Mouse (Mus musculus) limb, embryonic 14.5 days (tissue): Measurements from ENCODE around the gene Hist2h3c2. TPM values are rescaled to one million over a fixed set of nuclear protein-coding genes. Genes with fewer than 3 reads are reported as not detected.
A peak's percentile ranks its signal among the peaks of the same experiment; 100 is the strongest.

Experiments
- ATAC-seq: fragments of 200-750 bp; cut with Nextera tagmentation; 2 replicates; pipeline ENCODE4 v1.8.0; 2017; ENCODE audit warnings: low read depth, moderate number of reproducible peaks, moderate TSS enrichment; ENCODE audit not compliant: low FRiP score
- DNase-seq: peaks from one replicate; pipeline ENCODE4 v3.0.0-alpha.2; 2015; ENCODE audit warnings: low spot score
- H3K27ac ChIP-seq: fragments of 300-500 bp; sonication (generic); replicated peaks from 2 replicates; pipeline ENCODE4 v1.5.1; 2014; ENCODE audit warnings: low read depth, mild to moderate bottlenecking, low read length, moderate library complexity, mixed read lengths
- H3K27me3 ChIP-seq: fragments of 300-500 bp; sonication (generic); 2 replicates; pipeline ENCODE4 v1.6.1; 2014; ENCODE audit warnings: low read length, mixed read lengths; ENCODE audit not compliant: control insufficient read depth, insufficient read depth
- H3K36me3 ChIP-seq: fragments of 300-500 bp; sonication (generic); 2 replicates; pipeline ENCODE4 v1.6.1; 2014; ENCODE audit warnings: mild to moderate bottlenecking, low read length, moderate library complexity, mixed read lengths; ENCODE audit not compliant: control insufficient read depth, insufficient read depth
- H3K4me1 ChIP-seq: fragments of 300-500 bp; sonication (generic); 2 replicates; pipeline ENCODE4 v1.6.1; 2014; ENCODE audit warnings: antibody characterized with exemption, low read length, mixed read lengths; ENCODE audit not compliant: control insufficient read depth, insufficient read depth
- H3K4me2 ChIP-seq: fragments of 300-500 bp; sonication (generic); replicated peaks from 2 replicates; pipeline ENCODE4 v1.6.1; 2014; ENCODE audit warnings: low read depth, mild to moderate bottlenecking, low read length, moderate library complexity; ENCODE audit not compliant: severe bottlenecking
- H3K4me3 ChIP-seq: fragments of 300-500 bp; sonication (generic); replicated peaks from 2 replicates; pipeline ENCODE4 v1.5.1; 2014; ENCODE audit warnings: low read length
- H3K9ac ChIP-seq: fragments of 300-500 bp; sonication (generic); 2 replicates; pipeline ENCODE4 v1.6.1; 2014; ENCODE audit warnings: mild to moderate bottlenecking, low read depth, low read length, moderate library complexity; ENCODE audit not compliant: severe bottlenecking
- H3K9me3 ChIP-seq: fragments of 300-500 bp; sonication (generic); 2 replicates; pipeline ENCODE4 v1.6.1; 2016; ENCODE audit warnings: low read length; ENCODE audit not compliant: control insufficient read depth
- POLR2A ChIP-seq: fragments of 200-500 bp; IDR thresholded peaks from 2 replicates; pipeline ENCODE4 v1.8.0; 2012; ENCODE audit warnings: inconsistent platforms, mild to moderate bottlenecking, moderate library complexity, borderline replicate concordance; ENCODE audit not compliant: insufficient read depth, insufficient read length; ENCODE audit errors: extremely low read depth
- WGBS: fragments of 180-500 bp; shearing (Covaris S2); extraction: QIAGEN DNeasy Blood & Tissue Kit; methylation state at CpG from one replicate; pipeline ENCODE4 v1.1.7; 2014; 5-methylcytosine and 5-hydroxymethylcytosine counted together
- polyA plus RNA-seq, 2 experiments: library from polyadenylated mRNA; depleted of rRNA in 1 of 2; stranded (reverse) in 1 of 2; unstranded in 1 of 2; fragments of >200 nt; fragmentation: Nextera tagmentation in 1 of 2; extraction: Ambion mirVana in 1 of 2; gene quantifications; 2 replicates each; pipeline versions ENCODE4 v1.2.1 to v1.2.3; 2012 to 2014

Gene Hist2h3c2
- polyA plus RNA-seq, 2 experiments: 8.0 to 74.4 TPM

- H3K9ac ChIP-seq: peak within 1 kb of the TSS; percentile 58
- H3K4me3 ChIP-seq: peak within 1 kb of the TSS; percentile 53
- no peaks in the 10 kb centered on the region for H3K9me3 ChIP-seq
- peak within 1 kb of the TSS; percentile 87 for H3K4me2 ChIP-seq
- DNase-seq (peak; percentile 87), ATAC-seq (peak; percentile 73)
- H3K27me3 ChIP-seq: no peaks in the 10 kb centered on the region
- peak within 1 kb of the TSS; percentile 96 for H3K27ac ChIP-seq
- 25% methylated on average over 24 of the region's 30 CpGs for WGBS
- peak; percentile 92; the same call in 1 of the 2 replicates for TF ChIP-seq POLR2A
- no peaks in the 10 kb centered on the region for H3K36me3 ChIP-seq
- H3K4me1 ChIP-seq: peaks cover 8% of the 10 kb centered on the region
These were observed 29.3 kb upstream of the Hist2h3c2 start, which contains the start of gene Hist2h3b for GRCm38 (mm10) chr3:96268051-96268775. Gene Hist2h3b, plus strand, starts transcription at chr3:96268654.

- Histone ChIP-seq H3K27me3 (no peaks in the 10 kb centered on the region), H3K36me3 (no peaks in the 10 kb centered on the region), H3K9ac (no peak overlapping the region), H3K9me3 (no peaks in the 10 kb centered on the region), H3K4me2 (peak overlapping the region; percentile 44; the same call in 1 of the 2 replicates), H3K4me3 (no peak overlapping the region), H3K4me1 (peaks cover 8% of the 10 kb centered on the region), H3K27ac (peak overlapping the region; percentile 89)
- 85% methylated on average over 4 of the region's 4 CpGs for WGBS
- DNase-seq (no peak), ATAC-seq (no peak)
- no peak for TF ChIP-seq POLR2A
These were observed 28.6 kb upstream of the Hist2h3c2 start for GRCm38 (mm10) chr3:96267541-96267940.

GRCm38 (mm10) chr3:96266132-96266710, 27.3 kb upstream of the Hist2h3c2 start:
- no peak for ATAC-seq
- Histone ChIP-seq H3K4me3 (no peak overlapping the region), H3K4me1 (peaks cover 17% of the 10 kb centered on the region), H3K27me3 (no peaks in the 10 kb centered on the region), H3K9me3 (no peaks in the 10 kb centered on the region), H3K36me3 (no peaks in the 10 kb centered on the region), H3K27ac (no peak overlapping the region), H3K4me2 (no peak overlapping the region), H3K9ac (no peak overlapping the region)
- 89% methylated on average over 8 of the region's 8 CpGs for WGBS
- DNase-seq: no peak
- TF ChIP-seq POLR2A: no peak

GRCm38 (mm10) chr3:96264404-96264949, 25.6 kb upstream of the Hist2h3c2 start:
- Histone ChIP-seq H3K9me3 (no peaks in the 10 kb centered on the region), H3K4me3 (peak overlapping the region; percentile 60; the same call in 1 of the 2 replicates), H3K4me2 (peak overlapping the region; percentile 78), H3K27me3 (no peaks in the 10 kb centered on the region), H3K4me1 (peaks cover 17% of the 10 kb centered on the region), H3K27ac (peak overlapping the region; percentile 98), H3K9ac (no peak overlapping the region), H3K36me3 (no peaks in the 10 kb centered on the region)
- no peak for TF ChIP-seq POLR2A
- ATAC-seq: no peak
- WGBS: 71% methylated on average over 7 of the region's 7 CpGs
- DNase-seq: no peak

GRCm38 (mm10) chr3:96263558-96264403, 24.9 kb upstream of the Hist2h3c2 start:
- 9% methylated on average over 27 of the region's 27 CpGs for whole genome bisulfite sequencing
- Histone ChIP-seq H3K9ac (peak overlapping the region; percentile 75), H3K4me1 (peaks cover 17% of the 10 kb centered on the region), H3K4me2 (peak overlapping the region; percentile 78), H3K4me3 (peak overlapping the region; percentile 60), H3K9me3 (no peaks in the 10 kb centered on the region), H3K27ac (peak overlapping the region; percentile 98), H3K27me3 (no peaks in the 10 kb centered on the region), H3K36me3 (no peaks in the 10 kb centered on the region)
- ATAC-seq (peak; percentile 27; the same call in 1 of the 2 replicates), DNase-seq (peak; percentile 62)
- TF ChIP-seq POLR2A: no peak
